Mouse (Mus musculus) Patski (cell line): ENCODE data around the gene Irak4. TPM values are rescaled to one million over a fixed set of nuclear protein-coding genes. Genes with fewer than 3 reads are reported as not detected.

ENCODE experiments used
- ATAC-seq: fragments of 100-300 bp; one replicate; pipeline ENCODE4 v1.8.0; 2021
- CTCF ChIA-PET: fragments of 350-600 bp; sonication (Branson Sonifier 250); formaldehyde crosslinking; loops from one replicate; lab custom pipeline; 2022; ENCODE audit warnings: inconsistent platforms; lab: Charles Lee
- POLR2A ChIA-PET: fragments of 350-600 bp; sonication (Branson Sonifier 250); formaldehyde crosslinking; loops from one replicate; lab custom pipeline; 2022; ENCODE audit warnings: antibody characterized with exemption, inconsistent platforms; lab: Charles Lee
- DNase-seq: peaks from one replicate; pipeline ENCODE4 v3.0.0-alpha.2; 2011; ENCODE audit warnings: low read depth, low spot score
- H3K27me3 ChIP-seq: fragments of 371-371 bp; one replicate; pipeline ENCODE4 v1.5.1; 2021
- CTCF ChIP-seq: fragments of 100-300 bp; IDR thresholded peaks from one replicate; pipeline ENCODE4 v1.5.1; 2021
- in situ Hi-C: fragments of 300-500 bp; cut with MboI; formaldehyde crosslinking; loops from 3 replicates; pipeline ENCODE4 v1.11.1; 2018; ENCODE audit warnings: low pct_unique_long_range_greater_than_20kb, mixed read lengths
- polyA plus RNA-seq: library from polyadenylated mRNA; unstranded; gene quantifications from one replicate; pipeline ENCODE4 v1.2.3, GENCODE M21; 2021

Gene Irak4
- polyA plus RNA-seq, 1 experiment from 2014 or later, result 28.0 TPM

- no peaks in the 10 kb centered on the region for H3K27me3 ChIP-seq
- TF ChIP-seq CTCF, result no peak
- in situ Hi-C loops, result loop anchor here (25.0 kb wide), 1 partner anchor 1268 kb away; no protein-coding TSS in a partner anchor
- ChIA-PET POLR2A (no interaction called here), CTCF (no interaction called here)
- ATAC-seq, result no peak
- DNase-seq, result no peak
Measured at GRCm38 (mm10) chr15:94530519-94530918, 12.9 kb upstream of the Irak4 start.

DNA sequence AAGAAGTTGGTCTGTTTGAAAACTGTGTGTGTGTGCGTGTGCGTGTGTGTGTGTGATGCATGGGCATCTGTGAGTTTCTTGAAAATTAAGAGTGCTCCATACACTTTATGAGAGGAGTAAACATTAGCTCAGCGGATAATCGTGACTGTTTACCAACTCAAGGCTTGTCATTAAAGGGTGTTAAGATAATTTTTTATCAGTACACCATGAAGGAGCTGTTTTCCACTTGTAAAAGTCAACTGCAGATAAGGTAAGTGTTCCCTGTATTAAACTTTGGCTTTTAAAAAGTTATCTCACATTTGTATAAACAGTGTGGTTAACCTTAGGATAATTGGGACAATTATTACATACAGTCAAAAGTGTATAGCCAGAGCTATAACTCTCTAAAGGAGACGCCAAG, 11.1 kb upstream of the Irak4 start:
- POLR2A ChIA-PET, result no interaction called here
- no peak for TF ChIP-seq CTCF

DNA sequence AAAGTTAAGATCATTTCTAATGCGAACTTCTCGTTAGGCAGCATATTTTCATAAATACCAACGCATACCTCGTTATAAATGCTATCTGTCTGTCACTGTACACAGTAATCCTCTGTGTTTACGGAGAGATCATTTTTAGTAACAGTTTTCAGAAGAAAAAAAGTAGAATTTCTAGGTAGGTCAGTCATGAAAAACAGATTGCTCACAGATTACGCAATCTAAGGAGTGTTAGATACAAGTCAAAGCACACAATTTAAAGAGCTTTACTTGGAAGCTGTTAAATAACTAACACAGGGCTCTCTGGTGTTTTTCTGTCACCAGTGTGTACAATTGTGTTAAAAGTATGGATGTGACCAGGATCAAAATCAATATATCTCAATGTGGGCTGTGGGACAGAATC, 10.5 kb upstream of the Irak4 start:
- ChIA-PET POLR2A (no interaction called here), CTCF (interaction anchor here (1.3 kb wide), 1 partner anchor 13 kb away, joined by 3 read pairs; no protein-coding TSS in a partner anchor)
- TF ChIP-seq CTCF, result no peak
- DNase-seq (no peak), ATAC-seq (no peak)
- no peaks in the 10 kb centered on the region for H3K27me3 ChIP-seq
- in situ Hi-C loops, result loop anchor here (25.0 kb wide), 1 partner anchor 1271 kb away; no protein-coding TSS in a partner anchor

More for the DNA sequence above, 11.1 kb upstream of the Irak4 start:
- no peaks in the 10 kb centered on the region for H3K27me3 ChIP-seq
- DNase-seq (no peak), ATAC-seq (no peak)
- in situ Hi-C loops, result loop anchor here (25.0 kb wide), 1 partner anchor 1270 kb away; no protein-coding TSS in a partner anchor
- CTCF ChIA-PET, result interaction anchor here (0.7 kb wide), 1 partner anchor 144 kb away, joined by 3 read pairs; no protein-coding TSS in a partner anchor

DNA sequence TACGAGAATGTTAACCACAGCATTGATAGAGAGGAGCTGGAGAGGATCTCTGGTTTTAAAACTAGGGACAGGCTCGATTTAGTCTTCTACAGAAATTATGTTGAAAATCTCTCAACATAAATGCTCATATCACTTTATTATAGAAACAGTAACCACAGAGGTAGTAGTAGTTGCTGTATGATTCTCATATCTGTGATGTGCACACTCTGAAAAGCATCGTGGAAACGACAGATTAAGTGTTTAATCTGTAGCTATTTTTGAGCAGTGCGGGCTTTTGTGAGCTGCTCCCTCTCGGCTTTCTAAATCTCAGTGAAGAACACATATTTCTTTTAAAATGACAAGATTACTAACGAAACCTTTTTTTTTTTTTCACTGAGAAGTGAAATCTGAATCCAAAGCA, 7.9 kb upstream of the Irak4 start:
- ChIA-PET POLR2A (no interaction called here), CTCF (no interaction called here)
- DNase-seq (no peak), ATAC-seq (no peak)
- no peak for TF ChIP-seq CTCF
- H3K27me3 ChIP-seq, result no peaks in the 10 kb centered on the region
- in situ Hi-C loops, result loop anchor here (25.0 kb wide), 1 partner anchor 1273 kb away; no protein-coding TSS in a partner anchor

DNA sequence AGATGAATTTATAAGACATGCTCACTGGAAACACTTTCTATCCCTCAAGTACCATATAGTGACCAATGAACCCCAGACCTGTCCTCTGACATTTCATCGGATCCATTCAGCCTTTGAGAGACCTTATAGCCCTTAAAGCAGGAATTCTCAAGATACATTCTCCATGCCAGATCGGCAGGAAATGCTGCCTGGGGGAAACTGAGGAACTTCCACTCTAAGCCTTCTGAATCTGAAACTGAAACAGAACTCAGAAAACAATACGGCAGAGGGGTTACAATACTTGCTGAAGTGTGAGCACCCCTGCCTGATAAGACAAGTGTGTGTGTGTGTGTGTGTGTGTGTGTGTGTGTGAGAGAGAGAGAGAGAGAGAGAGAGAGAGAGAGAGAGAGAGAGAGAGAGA, 4.1 kb upstream of the Irak4 start:
- in situ Hi-C loops, result loop anchor here (25.0 kb wide), 1 partner anchor 1277 kb away; no protein-coding TSS in a partner anchor
- POLR2A ChIA-PET, result no interaction called here
- H3K27me3 ChIP-seq, result no peaks in the 10 kb centered on the region
- CTCF ChIA-PET, result no interaction called here
- TF ChIP-seq CTCF, result no peak
- ATAC-seq (no peak), DNase-seq (no peak)

GRCm38 (mm10) chr15:94542567-94543408, 655 bp upstream of the Irak4 start:
- POLR2A ChIA-PET, result interaction anchor here (0.9 kb wide), 1 partner anchor 47 kb away, joined by 3 read pairs; the partner anchor contains the start of gene Twf1
- no peak for TF ChIP-seq CTCF
- in situ Hi-C loops, result loop anchor here (25.0 kb wide), 1 partner anchor 1280 kb away; no protein-coding TSS in a partner anchor
- no peaks in the 10 kb centered on the region for H3K27me3 ChIP-seq
- CTCF ChIA-PET, result interaction anchor here (0.6 kb wide), 1 partner anchor 824 kb away, joined by 3 read pairs; no protein-coding TSS in a partner anchor
- DNase-seq, result no peak
- peak; percentile 89 for ATAC-seq

- ATAC-seq (no peak), DNase-seq (no peak)
- H3K27me3 ChIP-seq, result no peaks in the 10 kb centered on the region
- in situ Hi-C loops, result loop anchor here (25.0 kb wide), 1 partner anchor 1282 kb away; no protein-coding TSS in a partner anchor
- CTCF ChIA-PET, result no interaction called here
- TF ChIP-seq CTCF, result no peak
- POLR2A ChIA-PET, result interaction anchor here (0.9 kb wide), 1 partner anchor 45 kb away, joined by 3 read pairs; the partner anchor contains the start of gene Twf1
Measured at GRCm38 (mm10) chr15:94544052-94544636, 701 bp downstream of the Irak4 start.

GRCm38 (mm10) chr15:94544844-94545243, 1.4 kb downstream of the Irak4 start:
- H3K27me3 ChIP-seq, result no peaks in the 10 kb centered on the region
- DNase-seq, result no peak
- CTCF ChIA-PET, result interaction anchor here (1.1 kb wide), 1 partner anchor 12 kb away, joined by 4 read pairs; no protein-coding TSS in a partner anchor
- in situ Hi-C loops, result loop anchor here (25.0 kb wide), 1 partner anchor 1283 kb away; no protein-coding TSS in a partner anchor
- ATAC-seq, result no peak
- POLR2A ChIA-PET, result no interaction called here
- no peak for TF ChIP-seq CTCF

DNA sequence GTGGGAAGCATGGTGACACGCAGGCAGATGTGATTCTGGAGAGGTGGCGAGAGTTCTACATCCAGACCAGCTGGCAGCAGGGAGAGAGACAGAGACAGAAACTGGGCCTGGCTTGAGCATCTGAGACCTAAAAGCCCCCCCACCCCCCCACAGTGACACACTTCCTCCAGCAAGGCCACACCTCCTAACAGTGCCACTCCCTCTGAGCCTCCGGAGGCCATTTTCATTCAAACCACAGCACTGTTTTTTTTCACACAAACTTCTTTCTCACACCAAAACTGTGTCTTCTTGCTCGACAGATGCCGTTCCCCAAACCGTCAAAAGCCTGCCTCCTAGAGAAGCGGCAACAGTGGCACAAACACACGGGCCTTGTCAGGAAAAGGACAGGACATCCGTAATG, 10.1 kb downstream of the Irak4 start:
- TF ChIP-seq CTCF, result no peak
- CTCF ChIA-PET, result no interaction called here
- in situ Hi-C loops, result loop anchor here (10.0 kb wide), 2 partner anchors 51 to 101 kb away; no protein-coding TSS in a partner anchor

GRCm38 (mm10) chr15:94557442-94557841, 14.0 kb downstream of the Irak4 start:
- ATAC-seq (peak; percentile 86), DNase-seq (no peak)
- H3K27me3 ChIP-seq, result no peaks in the 10 kb centered on the region
- TF ChIP-seq CTCF, result peak; percentile 97
- CTCF ChIA-PET, result interaction anchor here (0.7 to 2.3 kb wide), 12 partner anchors 10 to 104 kb away, joined by 3 to 10 read pairs (median 3); no protein-coding TSS in a partner anchor
- in situ Hi-C loops, result loop anchor here (10.0 kb wide), 2 partner anchors 47 to 97 kb away; no protein-coding TSS in a partner anchor
- POLR2A ChIA-PET, result no interaction called here

More for the DNA sequence above, 10.1 kb downstream of the Irak4 start:
- no peaks in the 10 kb centered on the region for H3K27me3 ChIP-seq
- DNase-seq, result no peak
- ATAC-seq, result no peak
- POLR2A ChIA-PET, result no interaction called here
